Mouse (Mus musculus) embryonic fibroblast, embryonic 13.5 days (primary cell): ENCODE measurements around the gene Nhlrc3. TPM values are rescaled to one million over a fixed set of nuclear protein-coding genes. Genes with fewer than 3 reads are reported as not detected.

ENCODE experiments used
- H3K27ac ChIP-seq: 2 replicates; pipeline ENCODE4 v1.5.1; 2012; ENCODE audit warnings: low read length, control low read depth, inconsistent platforms; ENCODE audit not compliant: insufficient read depth
- H3K4me1 ChIP-seq: 2 replicates; pipeline ENCODE4 v1.6.1; 2011; ENCODE audit warnings: low read length; ENCODE audit not compliant: control insufficient read depth, insufficient read depth
- H3K4me3 ChIP-seq: 2 replicates; pipeline ENCODE4 v1.5.1; 2011; ENCODE audit warnings: mild to moderate bottlenecking, control low read depth, low read length; ENCODE audit not compliant: insufficient read depth
- CTCF ChIP-seq: IDR thresholded peaks from 2 replicates; pipeline ENCODE4 v1.5.1; 2011; ENCODE audit warnings: mild to moderate bottlenecking, control low read depth, low read length, moderate library complexity, borderline replicate concordance; ENCODE audit not compliant: insufficient read depth
- POLR2A ChIP-seq: IDR thresholded peaks from 2 replicates; pipeline ENCODE4 v1.6.1; 2011; ENCODE audit warnings: low read depth, mild to moderate bottlenecking, control low read depth, low read length, moderate library complexity
- polyA plus RNA-seq: library from polyadenylated mRNA; stranded (reverse); fragments of >200 nt; gene quantifications from 2 replicates; pipeline ENCODE4 v1.2.4, GENCODE M21; 2011; ENCODE audit warnings: low read depth; ENCODE audit not compliant: missing spikeins, insufficient read length

The Nhlrc3 gene
- polyA plus RNA-seq, 1 experiment, result 17.0 TPM

GRCm38 (mm10) chr3:53423576-53423975 lies 39.6 kb downstream of the Nhlrc3 start:
- Histone ChIP-seq H3K4me3 (no peak overlapping the region), H3K4me1 (no peaks in the 10 kb centered on the region), H3K27ac (no peak overlapping the region)
- TF ChIP-seq CTCF (no peak), POLR2A (no peak)

- Histone ChIP-seq H3K27ac (no peak overlapping the region), H3K4me3 (no peak overlapping the region), H3K4me1 (no peaks in the 10 kb centered on the region)
- TF ChIP-seq POLR2A (no peak), CTCF (no peak)
Observed at GRCm38 (mm10) chr3:53422691-53423090, 40.4 kb downstream of the Nhlrc3 start.

DNA sequence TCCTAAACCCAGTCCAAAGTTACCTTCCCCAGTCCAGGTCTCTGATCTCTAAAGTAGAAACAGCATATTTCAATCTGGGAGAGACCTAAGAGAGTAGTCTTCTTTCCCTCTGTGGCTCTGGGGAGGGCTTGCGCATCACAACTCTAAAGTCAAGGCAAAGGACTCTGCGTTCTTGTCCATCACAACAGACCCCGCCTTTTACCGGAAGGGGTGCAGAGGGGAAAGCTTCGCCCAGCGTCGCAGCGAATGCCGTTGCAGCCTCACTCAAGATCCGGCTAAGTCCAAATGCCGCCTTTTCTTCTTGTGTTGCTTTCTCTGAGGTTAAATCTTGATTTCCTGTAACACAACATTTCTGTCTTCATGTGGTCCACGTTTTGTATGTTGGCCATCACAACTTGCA lies 41.5 kb downstream of the Nhlrc3 start:
- Histone ChIP-seq H3K27ac (no peak overlapping the region), H3K4me3 (no peak overlapping the region), H3K4me1 (no peaks in the 10 kb centered on the region)
- TF ChIP-seq CTCF (no peak), POLR2A (no peak)

- Histone ChIP-seq H3K4me3 (no peak overlapping the region), H3K4me1 (no peaks in the 10 kb centered on the region), H3K27ac (no peak overlapping the region)
- no peak for TF ChIP-seq CTCF
- no peak for TF ChIP-seq POLR2A
Observed at GRCm38 (mm10) chr3:53417701-53418100, 45.4 kb downstream of the Nhlrc3 start.

GRCm38 (mm10) chr3:53416036-53416506 lies 47.1 kb downstream of the Nhlrc3 start:
- H3K4me1 ChIP-seq, result no peaks in the 10 kb centered on the region
- TF ChIP-seq CTCF, result no peak
- H3K4me3 ChIP-seq, result no peak overlapping the region
- no peak overlapping the region for H3K27ac ChIP-seq

GRCm38 (mm10) chr3:53413959-53414358 lies 49.2 kb downstream of the Nhlrc3 start:
- TF ChIP-seq POLR2A (no peak), CTCF (no peak)
- Histone ChIP-seq H3K27ac (no peak overlapping the region), H3K4me1 (no peaks in the 10 kb centered on the region), H3K4me3 (no peak overlapping the region)

- no peaks in the 10 kb centered on the region for H3K4me1 ChIP-seq
- H3K27ac ChIP-seq, result no peak overlapping the region
- H3K4me3 ChIP-seq, result no peak overlapping the region
- TF ChIP-seq POLR2A (no peak), CTCF (no peak)
Observed at GRCm38 (mm10) chr3:53413465-53413864, 49.7 kb downstream of the Nhlrc3 start.

GRCm38 (mm10) chr3:53412259-53412658 lies 50.9 kb downstream of the Nhlrc3 start:
- no peaks in the 10 kb centered on the region for H3K4me1 ChIP-seq
- H3K4me3 ChIP-seq, result no peak overlapping the region
- no peak overlapping the region for H3K27ac ChIP-seq
- TF ChIP-seq CTCF (no peak), POLR2A (no peak)

GRCm38 (mm10) chr3:53410031-53410430 lies 53.1 kb downstream of the Nhlrc3 start:
- no peak for TF ChIP-seq POLR2A
- no peak for TF ChIP-seq CTCF
- H3K27ac ChIP-seq, result no peak overlapping the region
- no peak overlapping the region for H3K4me3 ChIP-seq
- H3K4me1 ChIP-seq, result no peaks in the 10 kb centered on the region

- TF ChIP-seq CTCF (no peak), POLR2A (no peak)
- Histone ChIP-seq H3K27ac (no peak overlapping the region), H3K4me1 (no peaks in the 10 kb centered on the region), H3K4me3 (no peak overlapping the region)
Observed at GRCm38 (mm10) chr3:53407145-53407544, 56.0 kb downstream of the Nhlrc3 start.

Other genes starting within 250 kb of the Nhlrc3 start
- 9.3 and 10.6 TPM in 2 replicates for gene Proser1, start 334 bp upstream of the Nhlrc3 start, polyA plus RNA-seq
- gene Stoml3, start 25.3 kb upstream of the Nhlrc3 start, polyA plus RNA-seq, result not detected in 2 replicates
- 0.23 TPM in 2 replicates for gene Frem2, start 194.0 kb upstream of the Nhlrc3 start, polyA plus RNA-seq